Mouse (Mus musculus) heart, postnatal 25 days (tissue): ENCODE data around the gene Olfr70. TPM values are rescaled to one million over a fixed set of nuclear protein-coding genes. Genes with fewer than 3 reads are reported as not detected.

Experiments
- DNase-seq: peaks from one replicate; pipeline ENCODE4 v3.0.0; 2022; ENCODE audit warnings: low spot score
- intact Hi-C: fragments of 180-260 bp; cut with DNase I; formaldehyde crosslinking; loops from one replicate; pipeline ENCODE4 v1.15.1; 2025
- total RNA-seq, 2 experiments: library from RNA; stranded (reverse); gene quantifications; 2 replicates each; pipeline ENCODE4 v1.2.3; 2021

The Olfr70 gene
- total RNA-seq, result not detected

DNA sequence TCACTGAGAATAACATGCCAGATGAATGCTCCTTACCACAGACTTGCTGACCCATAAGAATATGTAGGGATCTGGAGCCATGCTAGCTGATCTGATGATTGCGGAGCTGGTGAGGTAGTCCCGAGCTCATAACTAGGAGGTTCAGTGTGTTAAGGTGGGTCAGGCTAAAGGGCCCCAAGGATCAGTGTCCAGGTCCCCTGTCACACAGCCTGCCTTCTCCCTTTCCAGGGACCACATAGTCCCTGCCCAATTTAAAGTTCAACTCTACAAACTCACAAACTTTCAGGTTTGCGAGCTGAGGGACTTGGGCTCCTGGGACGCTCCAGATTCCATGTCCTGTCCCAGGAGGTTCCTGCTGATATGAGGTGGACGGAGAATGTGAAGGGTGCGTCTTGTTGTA, at the start of gene Olfr70:
Olfr70 (minus strand) TSS at position 101 of the 400 bp plus-strand sequence.
- intact Hi-C loops, result no loop called here
- no peak for DNase-seq

DNA sequence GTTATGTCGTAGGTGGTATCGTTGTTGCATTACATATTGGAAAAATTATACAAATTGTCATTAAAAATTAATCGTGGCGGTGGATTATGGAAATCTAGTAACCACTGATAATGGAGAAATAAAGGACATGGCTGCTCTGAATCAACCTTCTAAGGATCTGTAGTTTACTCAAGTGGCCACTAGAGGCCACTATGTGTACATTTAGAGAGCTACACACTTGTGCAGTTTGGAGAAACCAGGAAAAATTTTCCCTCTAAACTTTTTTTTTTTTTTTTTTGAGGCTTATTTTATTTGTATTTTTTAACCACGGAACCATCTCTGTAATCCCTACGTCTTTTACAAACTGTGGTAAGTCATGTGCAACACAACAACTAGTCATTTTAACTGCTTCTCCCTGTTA, 44.6 kb upstream of the Olfr70 start:
- DNase-seq, result no peak
- intact Hi-C loops, result loop anchor here (1.0 kb wide), 1 partner anchor 116 kb away; no protein-coding TSS in a partner anchor

DNA sequence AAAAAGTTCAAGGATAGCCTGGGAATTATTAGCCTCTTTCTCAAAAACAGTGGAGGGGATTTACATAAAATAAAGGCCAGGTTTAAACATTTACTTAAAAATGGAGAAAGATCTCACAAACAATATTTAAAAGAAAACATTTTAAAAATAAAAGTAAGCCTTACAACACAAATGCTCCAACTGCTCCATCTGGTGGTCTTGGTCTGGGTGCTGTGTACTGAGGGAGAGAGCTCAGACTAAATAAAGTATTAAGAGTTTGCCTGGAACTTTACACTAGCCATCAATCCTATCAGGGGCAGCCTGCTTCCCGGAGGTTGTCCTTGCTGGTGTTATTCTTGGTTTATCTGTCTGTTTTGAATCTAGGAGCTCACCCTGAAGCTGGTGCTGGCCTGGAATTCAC, 42.5 kb upstream of the Olfr70 start:
- intact Hi-C loops, result loop anchor here (1.0 kb wide), 1 partner anchor 17 kb away; no protein-coding TSS in a partner anchor
- no peak for DNase-seq

DNA sequence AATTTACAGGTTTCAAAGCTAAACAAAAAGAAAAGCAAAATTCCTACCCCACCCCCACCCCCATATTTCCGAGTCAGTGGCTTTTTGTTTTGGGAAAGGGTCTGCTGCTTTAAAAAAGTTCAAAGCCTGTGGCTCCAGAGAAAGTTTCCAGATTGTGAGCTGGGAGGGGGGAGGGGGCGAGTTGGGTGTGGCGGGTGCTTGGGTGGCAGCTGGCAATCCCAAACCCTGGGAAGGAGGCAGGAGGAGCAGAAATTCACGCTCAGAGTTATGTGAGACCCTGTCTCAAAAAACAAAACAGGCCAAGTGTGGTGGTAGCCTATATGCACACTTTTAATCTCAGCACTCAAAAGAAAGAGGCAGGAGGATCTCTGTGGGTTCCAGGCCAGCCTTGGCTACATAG, 42.0 kb upstream of the Olfr70 start:
- no peak for DNase-seq
- intact Hi-C loops, result loop anchor here (1.0 kb wide), 1 partner anchor 16 kb away; no protein-coding TSS in a partner anchor

DNA sequence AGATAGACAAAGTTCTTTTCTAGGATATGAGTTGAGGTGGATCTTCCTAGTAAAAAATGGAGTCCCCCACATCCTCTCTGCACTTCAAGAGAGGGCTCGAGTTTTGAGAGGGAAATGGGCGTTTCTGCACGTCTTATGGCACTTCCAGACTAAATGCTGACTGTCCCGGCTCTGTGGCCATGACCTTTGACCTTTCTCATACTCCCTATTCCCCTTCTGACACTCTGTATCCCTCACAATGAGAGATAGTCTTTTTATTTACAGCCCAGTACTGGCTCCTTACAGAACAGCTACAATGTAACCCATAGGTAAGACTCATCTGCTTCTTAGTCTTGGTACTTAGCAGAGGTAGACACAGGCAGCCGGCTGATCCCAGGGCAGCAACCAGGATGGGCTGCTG, 40.9 kb upstream of the Olfr70 start:
- intact Hi-C loops, result no loop called here
- no peak for DNase-seq

DNA sequence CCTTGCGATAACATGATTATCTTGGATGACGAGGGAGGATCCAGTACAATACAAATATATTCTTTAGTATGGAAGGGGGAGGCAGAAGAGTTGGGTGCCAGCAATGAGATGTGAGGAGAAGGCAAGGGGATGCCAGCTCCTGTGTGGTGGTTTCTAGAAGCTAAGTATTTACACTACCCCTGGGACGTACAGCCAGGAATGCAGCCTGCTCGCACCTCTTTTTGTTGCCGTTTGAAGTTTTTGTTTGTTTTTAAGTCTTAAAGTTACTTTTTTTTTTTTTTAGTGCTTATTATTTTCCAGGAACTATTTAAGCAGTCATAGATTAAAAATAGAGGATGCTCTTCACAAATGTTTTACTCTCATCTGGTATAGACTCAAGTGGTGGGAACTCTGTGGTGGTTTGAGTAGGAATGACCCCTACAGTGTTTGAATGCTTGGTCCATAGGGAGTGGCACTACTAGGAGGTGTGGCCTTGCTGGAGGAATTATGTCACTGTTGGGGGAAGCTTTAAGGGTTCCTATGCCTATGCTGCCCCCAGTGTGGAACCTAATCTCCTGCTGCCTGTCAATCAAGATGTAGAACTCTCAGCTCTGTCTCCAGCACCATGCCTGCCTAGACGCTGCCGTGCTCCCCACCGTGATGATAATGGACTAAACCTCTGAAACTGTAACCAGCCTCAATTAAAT, 38.5 kb upstream of the Olfr70 start:
- intact Hi-C loops, result no loop called here
- no peak for DNase-seq

DNA sequence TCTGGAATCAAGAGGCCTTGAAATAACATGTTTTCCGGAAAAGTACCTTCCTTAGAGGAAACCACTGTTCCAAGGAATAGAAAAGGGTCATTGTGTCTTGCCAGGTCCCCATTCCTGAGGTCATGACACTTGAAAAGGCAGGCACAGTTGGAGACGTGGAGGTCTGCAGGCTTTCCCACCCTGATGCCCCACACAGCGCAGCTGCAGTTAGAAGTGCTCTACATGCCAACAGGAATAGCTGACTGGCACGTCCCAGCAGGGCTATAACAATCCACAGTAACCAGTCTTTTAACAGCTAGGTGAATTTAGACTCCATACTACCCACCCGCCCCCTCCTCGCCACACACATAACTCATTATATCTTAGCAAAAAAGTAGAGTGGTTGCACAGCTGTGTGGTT, 36.5 kb upstream of the Olfr70 start:
- no peak for DNase-seq
- intact Hi-C loops, result no loop called here

DNA sequence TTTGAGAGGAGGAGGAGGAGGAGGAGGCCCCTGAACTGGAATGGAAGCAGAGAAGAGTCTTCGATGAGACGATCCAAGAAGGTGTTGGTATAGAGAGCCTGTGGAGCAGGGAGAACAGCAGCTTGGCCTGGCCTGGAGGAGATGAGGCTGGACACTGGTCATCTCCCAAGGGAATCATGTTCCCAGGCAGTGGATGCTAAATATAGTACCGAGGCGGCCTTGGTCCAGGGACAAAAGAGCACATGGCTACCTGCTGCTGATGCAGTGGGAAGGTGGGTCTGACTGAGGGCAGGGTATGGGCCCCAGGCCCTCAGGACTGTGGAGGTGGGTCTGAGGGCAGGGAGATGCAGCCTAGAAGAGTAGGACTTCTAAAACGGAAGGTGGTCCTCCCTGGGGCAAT, 32.6 kb upstream of the Olfr70 start:
- DNase-seq, result no peak
- intact Hi-C loops, result no loop called here

DNA sequence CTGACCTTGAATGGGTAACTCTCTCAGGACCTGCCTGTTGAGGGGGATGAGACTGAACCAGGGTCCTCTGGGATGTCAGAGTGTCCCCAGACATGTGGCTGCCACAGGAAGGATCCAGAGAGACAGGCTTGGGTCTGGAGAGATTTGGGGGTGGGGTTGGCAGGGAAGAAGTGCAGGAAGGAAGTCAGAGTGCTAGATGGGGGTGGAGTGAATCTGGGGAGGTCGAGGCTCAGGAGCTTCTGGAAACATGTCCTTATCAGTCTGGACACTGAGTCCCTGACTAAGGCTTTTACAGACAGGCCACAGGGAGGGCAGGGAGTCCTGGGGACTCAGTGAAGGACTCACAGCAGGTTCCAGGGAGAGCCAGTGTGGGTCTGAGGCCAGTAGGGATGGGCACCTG, 31.6 kb upstream of the Olfr70 start:
- intact Hi-C loops, result no loop called here
- no peak for DNase-seq

DNA sequence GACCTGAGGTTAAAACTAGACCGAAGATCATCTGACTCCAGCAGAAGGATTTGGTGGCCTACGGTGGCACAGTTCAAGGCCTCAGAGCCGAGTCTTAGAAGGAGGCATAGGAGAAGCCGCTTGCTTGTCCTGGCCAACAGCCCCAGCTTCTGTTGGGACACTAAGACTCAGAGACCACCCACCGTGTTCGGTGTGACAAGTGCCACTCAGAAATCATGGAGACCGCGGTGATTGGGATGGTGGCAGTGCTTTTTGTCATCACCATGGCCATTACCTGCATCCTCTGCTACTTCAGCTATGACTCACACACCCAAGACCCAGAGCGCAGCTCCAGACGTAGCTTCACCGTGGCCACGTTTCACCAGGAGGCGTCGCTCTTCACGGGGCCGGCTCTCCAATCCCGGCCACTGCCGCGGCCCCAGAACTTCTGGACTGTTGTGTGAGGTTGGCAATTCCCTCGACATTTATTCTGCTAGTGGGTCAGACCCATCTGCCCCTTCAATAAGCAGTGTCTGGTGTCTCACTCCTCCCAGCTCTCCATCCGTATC, 30.2 kb upstream of the Olfr70 start:
- DNase-seq, result no peak
- intact Hi-C loops, result no loop called here

DNA sequence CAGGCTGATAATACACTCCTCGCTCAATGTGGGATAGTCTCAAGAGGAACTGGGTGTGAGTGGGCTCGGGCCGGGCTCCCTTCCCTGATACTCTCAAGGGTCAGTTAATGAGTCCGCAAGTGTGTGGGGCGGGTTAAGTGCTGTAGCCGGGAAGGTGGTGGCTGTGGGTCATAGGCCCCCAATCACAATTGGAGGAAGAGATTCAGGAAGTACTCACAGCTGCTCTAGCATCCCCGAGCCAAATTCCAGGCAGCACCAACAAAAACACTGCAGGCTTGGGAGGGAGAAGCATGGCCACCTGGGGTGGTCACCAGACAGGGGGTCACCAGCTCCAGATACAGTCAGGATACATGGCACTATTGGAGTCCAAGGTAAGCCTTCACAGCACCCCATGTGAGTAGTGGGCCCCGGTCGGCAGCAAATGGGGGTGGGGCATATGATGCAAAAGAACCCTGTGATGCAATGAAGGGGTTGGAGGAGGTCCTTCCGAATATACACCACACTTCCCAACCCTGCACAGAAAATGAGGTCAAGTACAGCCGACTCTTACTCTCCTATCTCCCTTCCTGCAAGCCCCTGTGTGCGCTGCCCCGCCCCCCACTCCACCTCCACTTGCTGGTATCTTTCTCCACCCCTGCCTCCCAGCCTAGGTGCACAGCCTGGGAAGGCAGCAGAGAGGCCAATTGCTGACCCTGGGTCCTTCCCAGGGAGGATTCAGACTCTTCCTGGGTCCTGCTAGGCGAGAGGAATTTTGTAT, 29.4 kb upstream of the Olfr70 start, which contains the start of gene Spaar:
Spaar (plus strand) TSS at position 241 of the 757 bp plus-strand sequence.
- intact Hi-C loops, result loop anchor here (5.0 kb wide), 1 partner anchor 32 kb away; no protein-coding TSS in a partner anchor
- DNase-seq, result peak; percentile 79

DNA sequence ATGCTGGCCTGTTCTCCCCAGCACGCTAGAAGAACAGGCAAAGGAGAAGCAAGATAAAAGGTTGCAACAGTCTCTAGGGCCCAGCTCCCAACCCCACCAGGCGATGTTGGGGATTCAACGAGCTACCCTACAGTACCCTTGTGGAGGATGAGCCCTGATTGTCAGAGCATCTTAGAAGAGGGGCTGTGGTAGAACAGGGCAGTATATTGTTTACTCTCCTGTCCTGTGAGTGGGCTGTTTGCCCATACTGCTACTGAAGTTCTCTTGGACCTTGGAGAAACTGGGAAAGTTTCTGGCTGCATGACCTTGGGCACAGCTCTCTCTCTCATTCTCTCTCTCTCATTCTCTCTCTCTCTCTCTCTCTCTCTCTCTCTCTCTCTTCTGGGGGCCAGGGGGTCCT, 28.5 kb upstream of the Olfr70 start:
- intact Hi-C loops, result loop anchor here (5.0 kb wide), 1 partner anchor 33 kb away; no protein-coding TSS in a partner anchor
- DNase-seq, result no peak

DNA sequence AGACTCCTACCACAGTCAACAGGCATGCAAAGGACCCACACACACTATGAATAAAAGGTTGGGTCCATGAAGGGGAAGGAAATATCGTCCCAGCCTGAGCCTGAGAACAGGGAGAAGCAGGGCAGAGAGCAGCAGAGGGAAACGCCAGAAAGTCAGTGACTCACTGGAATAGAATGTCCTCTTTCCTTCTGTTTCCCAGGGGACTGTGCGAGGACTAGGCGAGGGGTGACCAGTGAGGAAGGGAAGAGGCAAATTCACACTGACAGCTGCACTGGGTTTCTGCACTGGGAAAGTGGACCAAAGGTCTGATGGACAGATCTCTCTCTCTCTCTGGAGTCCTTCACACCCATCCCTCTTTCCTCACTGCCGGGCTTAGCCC, 28.0 kb upstream of the Olfr70 start:
- intact Hi-C loops, result loop anchor here (5.0 kb wide), 1 partner anchor 34 kb away; no protein-coding TSS in a partner anchor

DNA sequence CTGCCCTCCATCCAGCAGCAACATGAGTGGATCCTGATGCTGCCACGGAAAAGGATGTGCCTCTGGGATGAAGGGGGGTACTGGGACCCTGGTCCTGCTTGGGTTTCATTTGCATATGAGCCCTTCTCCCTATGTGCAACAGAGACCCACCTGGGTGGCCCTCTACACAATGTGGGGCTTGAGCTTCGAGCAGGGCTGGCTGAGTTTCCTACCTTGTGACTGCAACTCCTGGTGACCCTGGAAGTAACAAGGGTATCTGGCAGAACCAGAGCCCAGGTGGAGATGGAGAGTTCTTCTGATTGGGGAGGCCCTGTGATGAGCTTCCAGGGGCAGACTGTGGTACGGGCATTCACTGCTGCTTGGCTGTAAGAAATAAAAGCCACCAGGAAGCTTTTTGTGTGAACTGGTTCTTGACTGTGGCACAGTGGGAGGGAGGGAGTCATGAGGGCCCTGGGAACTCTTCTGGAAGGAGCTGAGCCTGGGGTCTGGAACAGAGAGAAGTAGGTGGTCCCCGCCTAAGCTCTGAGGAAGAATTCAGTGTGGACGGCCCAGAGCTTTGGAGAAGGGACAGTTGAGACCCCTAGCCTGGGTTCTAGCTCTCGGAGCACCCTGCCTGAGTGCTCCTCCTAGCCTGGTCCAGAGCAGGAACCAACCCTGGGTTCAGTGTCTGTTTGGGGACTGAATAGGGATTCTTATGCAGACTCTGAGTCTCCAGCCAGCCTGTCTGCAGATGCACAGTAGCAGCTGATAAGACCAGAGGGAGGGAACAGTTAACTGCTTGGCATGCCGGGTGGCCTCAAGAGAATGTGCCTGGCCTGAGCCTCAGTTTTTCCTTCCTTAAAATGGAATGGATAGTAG, 27.3 kb upstream of the Olfr70 start:
- intact Hi-C loops, result loop anchor here (5.0 kb wide), 1 partner anchor 34 kb away; no protein-coding TSS in a partner anchor
- DNase-seq, result no peak

More for the DNA sequence above, 28.0 kb upstream of the Olfr70 start:
- DNase-seq, result peak; percentile 81

DNA sequence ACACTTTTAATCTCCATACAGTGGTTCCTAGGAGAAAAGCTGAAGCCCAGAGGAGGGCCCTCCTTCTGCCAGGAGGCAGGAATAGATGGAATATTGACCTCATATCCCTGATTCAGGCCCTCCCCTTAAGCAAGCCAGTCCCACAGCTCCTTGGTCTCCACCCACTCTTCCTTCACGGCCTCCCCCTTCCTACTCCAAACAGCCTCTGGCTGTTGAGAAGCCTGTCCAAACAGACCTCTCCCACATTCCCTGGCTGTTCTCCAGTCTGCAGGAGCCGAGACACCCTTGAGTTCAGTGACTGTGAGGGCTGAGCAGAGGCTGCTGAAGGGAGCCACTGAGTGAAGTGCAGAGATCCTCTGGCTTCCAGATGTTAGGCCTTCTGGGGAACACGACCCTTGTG, 26.4 kb upstream of the Olfr70 start, which contains the start of gene Hrct1:
Hrct1 (plus strand) TSS at position 194 of the 400 bp plus-strand sequence.
- intact Hi-C loops, result loop anchor here (1.0 to 5.0 kb wide), 2 partner anchors 16 to 35 kb away; no protein-coding TSS in a partner anchor

DNA sequence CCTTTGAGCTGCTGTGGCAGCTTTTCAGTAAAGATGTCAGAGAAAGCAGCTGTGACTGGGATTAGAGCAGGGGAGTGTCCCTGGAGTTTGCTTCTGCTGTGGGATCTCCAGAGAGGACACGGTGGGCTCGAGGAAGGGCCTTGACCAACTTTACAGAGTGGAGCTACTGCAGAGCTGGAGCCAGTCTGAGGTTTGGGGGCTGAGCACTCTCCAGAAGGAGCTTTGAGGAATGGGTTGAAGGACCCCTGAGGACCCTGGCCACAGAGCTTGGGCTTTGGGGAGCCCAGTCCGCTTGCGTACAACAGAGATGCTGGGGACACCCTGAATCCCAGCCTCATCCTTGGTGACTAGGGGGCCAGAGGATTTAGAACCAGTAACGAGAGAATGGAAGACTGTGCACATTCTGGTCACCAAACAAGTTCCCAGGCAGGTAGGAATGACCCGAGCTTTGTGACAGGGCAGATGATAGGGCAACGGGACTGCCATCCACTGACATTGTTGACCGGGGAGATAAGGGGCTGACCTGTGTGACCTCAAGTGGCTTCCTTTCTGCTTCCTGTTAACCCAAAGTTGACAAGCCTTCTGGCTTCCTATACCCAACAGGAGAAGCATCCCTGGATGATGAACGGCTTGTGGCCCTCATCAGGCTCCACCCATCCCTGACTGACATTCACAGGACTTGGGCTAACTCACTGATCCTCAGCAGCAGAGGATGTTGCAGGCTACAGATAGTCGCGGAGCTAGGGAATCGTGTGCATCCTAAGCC, 25.8 kb upstream of the Olfr70 start:
- intact Hi-C loops, result loop anchor here (1.0 to 5.0 kb wide), 2 partner anchors 17 to 36 kb away; no protein-coding TSS in a partner anchor

More for the DNA sequence above, 26.4 kb upstream of the Olfr70 start, which contains the start of gene Hrct1:
- peak; percentile 92 for DNase-seq

DNA sequence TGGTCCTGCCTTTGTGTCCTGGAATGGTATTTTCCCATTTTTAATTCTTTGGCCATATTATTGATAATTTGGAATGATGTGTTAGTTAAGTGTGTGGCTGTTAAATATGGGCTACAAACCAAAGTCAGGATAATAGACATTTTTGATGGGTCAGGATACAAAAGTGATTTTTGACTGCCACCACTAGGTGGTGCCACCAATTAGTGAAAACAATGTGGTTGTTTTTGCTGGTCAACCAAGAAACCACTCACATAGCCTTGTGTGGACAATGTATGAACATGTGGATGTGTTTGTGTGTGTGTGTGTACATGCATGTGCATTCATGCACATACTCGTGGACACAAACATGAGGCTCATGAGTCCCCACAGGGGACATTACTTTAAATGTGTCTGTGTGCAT, 24.2 kb upstream of the Olfr70 start:
- intact Hi-C loops, result loop anchor here (5.0 kb wide), 1 partner anchor 38 kb away; no protein-coding TSS in a partner anchor

More for the DNA sequence above, 25.8 kb upstream of the Olfr70 start:
- no peak for DNase-seq

DNA sequence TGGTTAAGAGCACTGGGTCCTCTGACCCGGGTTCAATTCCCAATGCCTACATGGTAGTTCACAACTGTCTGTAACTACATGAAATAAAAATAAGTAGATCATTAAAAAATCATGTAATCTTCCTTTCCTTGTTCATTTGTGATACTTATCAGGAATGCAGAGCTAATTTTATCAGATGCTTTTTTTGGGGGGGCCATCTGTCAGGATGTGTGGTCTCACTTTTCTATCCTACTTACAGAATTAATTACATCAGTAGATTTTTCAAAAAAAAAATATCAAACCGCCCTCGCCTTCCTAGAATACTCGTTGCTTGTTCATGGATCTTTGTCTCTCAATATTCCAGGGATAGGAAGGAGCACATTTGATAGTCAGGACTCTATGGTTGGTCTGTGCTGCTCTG, 21.6 kb upstream of the Olfr70 start:
- DNase-seq, result no peak
- intact Hi-C loops, result loop anchor here (2.0 kb wide), 1 partner anchor 139 kb away; no protein-coding TSS in a partner anchor

More for the DNA sequence above, 24.2 kb upstream of the Olfr70 start:
- DNase-seq, result no peak
